Mouse (Mus musculus): Measurements from ENCODE around the gene Mtmr12.

The Mtmr12 gene

GRCm38 (mm10) chr15:12248279-12248678 lies 43.5 kb downstream of the Mtmr12 start:
- Histone ChIP-seq H3K4me1 (replicated peaks; ENCODE audit: low read depth, low read length) (peaks cover 10% of the 10 kb centered on the region), H3K9me3 (ENCODE audit: low read length) (no peaks in the 10 kb centered on the region), H3K4me3 (replicated peaks; ENCODE audit: low read length) (no peak overlapping the region), H3K36me3 (ENCODE audit: insufficient read depth, low read length) (peaks cover 95% of the 10 kb centered on the region), H3K27me3 (ENCODE audit: insufficient read depth, low read length) (no peaks in the 10 kb centered on the region)
- TF ChIP-seq CTCF (conservative IDR thresholded peaks at IDR 0.05; ENCODE audit: low read length) (peak; percentile 56), NANOG (IDR thresholded peaks at IDR 0.05; ENCODE audit: borderline replicate concordance, low read length) (no peak)

GRCm38 (mm10) chr15:12250350-12250749 lies 45.5 kb downstream of the Mtmr12 start:
- H3K4me3 ChIP-seq (replicated peaks; ENCODE audit: low read length) = no peak overlapping the region
- no peaks in the 10 kb centered on the region for H3K27me3 ChIP-seq (ENCODE audit: insufficient read depth, low read length)
- H3K4me1 ChIP-seq (replicated peaks; ENCODE audit: low read depth, low read length) = peaks cover 12% of the 10 kb centered on the region
- peaks cover 92% of the 10 kb centered on the region for H3K36me3 ChIP-seq (ENCODE audit: insufficient read depth, low read length)
- H3K9me3 ChIP-seq (ENCODE audit: low read length) = peaks cover 15% of the 10 kb centered on the region
- TF ChIP-seq NANOG (IDR thresholded peaks at IDR 0.05; ENCODE audit: borderline replicate concordance, low read length) (no peak), CTCF (conservative IDR thresholded peaks at IDR 0.05; ENCODE audit: low read length) (no peak), POU5F1 (IDR thresholded peaks at IDR 0.05; ENCODE audit: borderline replicate concordance, low read length) (no peak)

GRCm38 (mm10) chr15:12251416-12252140 lies 46.8 kb downstream of the Mtmr12 start:
- TF ChIP-seq NANOG (IDR thresholded peaks at IDR 0.05; ENCODE audit: borderline replicate concordance, low read length) = no peak
- TF ChIP-seq CTCF (conservative IDR thresholded peaks at IDR 0.05; ENCODE audit: low read length) = no peak
- TF ChIP-seq POU5F1 (IDR thresholded peaks at IDR 0.05; ENCODE audit: borderline replicate concordance, low read length) = no peak
- H3K36me3 ChIP-seq (ENCODE audit: insufficient read depth, low read length) = peaks cover 86% of the 10 kb centered on the region
- H3K27me3 ChIP-seq (ENCODE audit: insufficient read depth, low read length) = no peaks in the 10 kb centered on the region
- H3K9me3 ChIP-seq (ENCODE audit: low read length) = peaks cover 24% of the 10 kb centered on the region
- peaks cover 11% of the 10 kb centered on the region for H3K4me1 ChIP-seq (replicated peaks; ENCODE audit: low read depth, low read length)
- H3K4me3 ChIP-seq (replicated peaks; ENCODE audit: low read length) = no peak overlapping the region

- Histone ChIP-seq H3K9me3 (ENCODE audit: low read length) (peaks cover 29% of the 10 kb centered on the region), H3K4me1 (replicated peaks; ENCODE audit: low read depth, low read length) (peaks cover 9% of the 10 kb centered on the region), H3K4me3 (replicated peaks; ENCODE audit: low read length) (no peak overlapping the region), H3K27me3 (ENCODE audit: insufficient read depth, low read length) (no peaks in the 10 kb centered on the region), H3K36me3 (ENCODE audit: insufficient read depth, low read length) (peaks cover 85% of the 10 kb centered on the region)
- TF ChIP-seq CTCF (conservative IDR thresholded peaks at IDR 0.05; ENCODE audit: low read length) (no peak), POU5F1 (IDR thresholded peaks at IDR 0.05; ENCODE audit: borderline replicate concordance, low read length) (no peak), NANOG (IDR thresholded peaks at IDR 0.05; ENCODE audit: borderline replicate concordance, low read length) (no peak)
These were observed 47.3 kb downstream of the Mtmr12 start for GRCm38 (mm10) chr15:12252141-12252489.

GRCm38 (mm10) chr15:12257730-12258494 lies 53.1 kb downstream of the Mtmr12 start:
- Histone ChIP-seq H3K4me1 (replicated peaks; ENCODE audit: low read depth, low read length) (peaks cover 24% of the 10 kb centered on the region), H3K27me3 (ENCODE audit: insufficient read depth, low read length) (no peaks in the 10 kb centered on the region), H3K4me3 (replicated peaks; ENCODE audit: low read length) (no peak overlapping the region), H3K36me3 (ENCODE audit: insufficient read depth, low read length) (peaks cover 87% of the 10 kb centered on the region), H3K9me3 (ENCODE audit: low read length) (peaks cover 30% of the 10 kb centered on the region)
- TF ChIP-seq CTCF (conservative IDR thresholded peaks at IDR 0.05; ENCODE audit: low read length) (no peak), NANOG (IDR thresholded peaks at IDR 0.05; ENCODE audit: borderline replicate concordance, low read length) (no peak), POU5F1 (IDR thresholded peaks at IDR 0.05; ENCODE audit: borderline replicate concordance, low read length) (no peak)

GRCm38 (mm10) chr15:12263056-12263455 lies 58.2 kb downstream of the Mtmr12 start:
- Histone ChIP-seq H3K4me1 (replicated peaks; ENCODE audit: low read depth, low read length) (peaks cover 10% of the 10 kb centered on the region), H3K36me3 (ENCODE audit: insufficient read depth, low read length) (peaks cover 97% of the 10 kb centered on the region), H3K27me3 (ENCODE audit: insufficient read depth, low read length) (no peaks in the 10 kb centered on the region), H3K4me3 (replicated peaks; ENCODE audit: low read length) (no peak overlapping the region), H3K9me3 (ENCODE audit: low read length) (no peaks in the 10 kb centered on the region)
- no peak for TF ChIP-seq CTCF (conservative IDR thresholded peaks at IDR 0.05; ENCODE audit: low read length)
- no peak for TF ChIP-seq POU5F1 (IDR thresholded peaks at IDR 0.05; ENCODE audit: borderline replicate concordance, low read length)
- no peak for TF ChIP-seq NANOG (IDR thresholded peaks at IDR 0.05; ENCODE audit: borderline replicate concordance, low read length)

- H3K9me3 ChIP-seq (ENCODE audit: low read length) = no peaks in the 10 kb centered on the region
These were observed 61.6 kb downstream of the Mtmr12 start for GRCm38 (mm10) chr15:12266460-12266859.

GRCm38 (mm10) chr15:12268021-12268420 lies 63.2 kb downstream of the Mtmr12 start:
- Histone ChIP-seq H3K4me1 (replicated peaks; ENCODE audit: low read depth, low read length) (peaks cover 35% of the 10 kb centered on the region), H3K9me3 (ENCODE audit: low read length) (no peaks in the 10 kb centered on the region), H3K4me3 (replicated peaks; ENCODE audit: low read length) (no peak overlapping the region), H3K36me3 (ENCODE audit: insufficient read depth, low read length) (peaks cover 86% of the 10 kb centered on the region), H3K27me3 (ENCODE audit: insufficient read depth, low read length) (no peaks in the 10 kb centered on the region)
- TF ChIP-seq POU5F1 (IDR thresholded peaks at IDR 0.05; ENCODE audit: borderline replicate concordance, low read length) = no peak
- TF ChIP-seq CTCF (conservative IDR thresholded peaks at IDR 0.05; ENCODE audit: low read length) = peak; percentile 51

More at GRCm38 (mm10) chr15:12266460-12266859, 61.6 kb downstream of the Mtmr12 start:
- Histone ChIP-seq H3K4me1 (replicated peaks; ENCODE audit: low read depth, low read length) (peaks cover 19% of the 10 kb centered on the region), H3K36me3 (ENCODE audit: insufficient read depth, low read length) (peaks cover 100% of the 10 kb centered on the region), H3K4me3 (replicated peaks; ENCODE audit: low read length) (no peak overlapping the region), H3K27me3 (ENCODE audit: insufficient read depth, low read length) (no peaks in the 10 kb centered on the region)
- TF ChIP-seq NANOG (IDR thresholded peaks at IDR 0.05; ENCODE audit: borderline replicate concordance, low read length) (no peak), POU5F1 (IDR thresholded peaks at IDR 0.05; ENCODE audit: borderline replicate concordance, low read length) (no peak), CTCF (conservative IDR thresholded peaks at IDR 0.05; ENCODE audit: low read length) (no peak)

All from E14TG2a.4 (cell line).